Mouse (Mus musculus) heart, adult 8-10 months (tissue): ENCODE results near the gene Prkn. TPM values are rescaled to one million over a fixed set of nuclear protein-coding genes. Genes with fewer than 3 reads are reported as not detected.

Experiments used
- DNase-seq: peaks from one replicate; pipeline ENCODE4 v3.0.0; 2022; ENCODE audit warnings: low spot score
- total RNA-seq, 4 experiments: library from RNA; stranded (reverse); gene quantifications; 2 replicates each; pipeline ENCODE4 v1.2.4; 2022

The Prkn gene
- total RNA-seq, 4 experiments from 2014 or later: 12.6 to 16.3 (median 15.2) TPM

DNA sequence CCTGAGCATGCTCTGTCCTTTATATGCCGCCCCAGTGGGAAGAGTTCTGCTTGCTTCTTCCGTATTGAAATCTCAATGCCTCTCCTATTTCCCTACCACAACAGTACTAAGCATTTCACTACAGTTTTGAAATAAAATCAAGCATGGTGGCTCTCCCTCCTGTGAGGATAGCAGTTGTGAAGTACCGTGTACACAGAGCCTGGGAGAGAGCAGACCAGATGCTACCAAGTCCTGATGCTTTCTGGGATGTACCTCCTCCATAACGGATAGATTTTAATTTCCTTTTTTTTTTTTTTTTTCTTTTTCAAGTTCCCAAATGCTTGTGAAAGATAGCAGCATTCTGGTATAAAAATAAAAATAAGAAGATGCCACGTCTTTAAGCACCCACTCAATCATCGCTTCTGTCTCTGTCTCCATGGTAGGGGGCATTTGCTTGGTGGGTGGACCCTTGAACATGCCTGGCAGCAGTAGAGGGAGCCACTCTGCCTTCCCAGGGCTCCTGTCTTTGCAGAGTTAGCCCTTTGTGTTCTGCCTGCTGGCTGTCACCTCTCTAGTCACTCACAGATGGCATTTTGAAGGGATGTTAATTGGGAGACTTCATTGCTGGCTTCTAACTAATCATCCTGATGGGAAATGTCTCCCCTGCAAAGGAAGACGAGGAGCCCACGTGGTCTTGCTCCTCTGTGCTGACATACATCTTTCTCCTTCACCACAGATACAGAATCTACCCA lies 1070.6 kb downstream of the Prkn start:
- DNase-seq: no peak

DNA sequence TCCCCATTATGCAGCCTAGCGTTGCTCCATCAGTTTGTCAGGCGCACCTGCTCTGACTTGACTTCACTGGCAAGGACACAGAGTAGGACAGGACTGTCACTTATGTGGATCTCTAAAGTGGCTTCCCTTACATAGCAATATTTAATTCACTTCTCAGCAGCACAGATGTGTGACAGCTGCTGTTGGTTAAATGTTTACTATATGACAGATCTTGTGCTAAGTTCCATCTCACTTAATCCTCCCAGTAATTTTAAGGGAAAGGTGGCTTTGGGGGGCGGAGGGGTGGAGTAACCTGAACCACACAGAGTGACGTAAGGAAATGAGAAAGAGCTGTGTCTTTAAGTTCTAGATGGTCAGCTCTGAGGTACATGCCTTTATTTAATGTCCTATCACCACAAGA lies 1072.0 kb downstream of the Prkn start:
- no peak for DNase-seq

DNA sequence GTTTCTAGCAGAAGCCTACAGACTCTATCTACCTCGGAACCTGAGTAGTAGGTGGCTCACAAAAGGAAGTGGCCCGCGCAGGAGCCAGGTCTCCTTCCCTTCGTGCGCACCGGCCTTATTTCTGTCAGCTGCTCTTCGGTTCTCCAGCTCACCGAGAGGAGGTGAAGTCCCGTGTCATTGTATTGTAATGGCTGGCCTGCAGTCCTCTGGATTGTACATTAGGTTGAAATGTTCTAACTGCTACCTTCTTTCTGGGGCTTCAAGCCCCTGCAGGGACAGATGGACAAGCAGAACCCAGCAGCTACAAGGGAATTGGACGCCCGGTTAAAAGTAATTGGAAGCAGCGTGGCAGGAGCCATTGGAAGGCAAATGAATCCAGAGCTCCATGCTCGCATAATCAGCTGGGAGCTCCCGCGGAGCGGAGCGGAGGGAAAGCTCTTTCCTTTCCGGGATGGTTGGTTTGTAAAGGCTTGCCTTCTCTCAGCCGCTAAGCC lies 1072.7 kb downstream of the Prkn start:
- no peak for DNase-seq

DNA sequence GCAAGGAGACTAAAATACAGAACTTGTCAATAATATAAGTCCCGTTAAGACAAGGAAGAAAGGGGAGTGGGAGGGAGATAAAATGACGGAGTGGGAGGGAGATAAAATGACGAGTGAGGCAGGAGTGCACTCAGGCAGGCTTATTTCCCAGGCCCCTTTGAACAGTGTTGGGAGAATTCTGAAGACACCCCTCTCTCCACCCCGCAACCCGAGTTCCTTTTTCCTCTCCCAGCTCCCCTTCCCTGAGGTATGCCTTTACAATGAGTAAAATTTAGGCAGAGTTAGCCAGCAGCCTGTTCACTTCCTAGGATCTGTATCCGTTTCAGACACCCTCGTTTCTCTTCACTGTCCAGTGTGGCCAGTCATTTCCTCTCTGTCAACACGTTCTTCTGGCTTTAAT lies 1073.4 kb downstream of the Prkn start:
- no peak for DNase-seq

DNA sequence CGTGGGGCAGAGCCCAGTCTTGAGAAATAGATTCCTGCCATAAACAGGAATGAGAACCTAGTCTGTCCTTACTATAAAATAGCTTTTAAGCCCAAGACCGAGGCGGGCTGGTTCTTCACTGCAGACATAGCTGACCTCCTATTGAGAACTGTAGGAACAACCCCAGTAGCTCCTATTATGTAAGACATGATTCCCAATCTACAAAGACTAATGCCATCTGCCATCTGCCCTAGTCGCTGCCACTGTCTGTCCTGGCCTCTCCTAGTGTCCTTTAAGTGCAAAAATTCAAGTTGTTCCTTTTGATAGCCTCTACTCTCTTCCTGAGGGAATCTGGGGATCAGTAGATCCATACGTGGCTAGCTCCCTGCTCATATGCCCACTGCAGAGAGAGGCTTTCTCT lies 1074.3 kb downstream of the Prkn start:
- DNase-seq: no peak

DNA sequence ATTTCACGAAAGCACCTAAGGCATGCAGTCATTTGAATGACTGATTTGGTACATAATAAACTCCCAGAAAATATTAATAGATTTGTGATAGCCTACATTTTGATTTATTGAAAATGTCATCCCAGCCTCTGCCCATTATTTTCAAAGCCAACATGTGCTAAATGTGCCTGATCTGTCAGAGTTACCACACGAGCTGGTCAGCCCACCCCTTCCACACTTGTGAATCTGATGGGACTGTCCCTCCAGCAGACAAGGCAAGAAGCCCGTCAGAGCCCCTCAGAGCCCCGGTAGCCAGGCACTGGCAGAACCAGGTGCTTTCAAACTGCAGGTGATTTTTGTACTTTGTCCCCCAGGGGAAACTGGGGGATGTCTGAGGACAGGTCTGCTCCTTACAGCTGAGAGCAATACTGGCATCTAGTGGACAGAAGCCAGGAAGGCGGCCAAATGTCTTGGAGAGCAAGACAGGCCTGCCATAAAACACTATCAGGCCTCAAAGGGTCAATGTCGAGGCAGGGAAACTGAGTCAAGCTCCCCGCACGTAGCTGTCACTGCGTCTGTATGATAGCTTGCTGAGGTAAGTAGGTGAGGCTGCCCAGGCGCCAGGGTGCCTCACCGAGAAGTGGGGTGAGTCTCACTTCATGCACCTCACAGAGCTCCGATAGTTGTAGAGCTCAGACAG lies 1078.1 kb downstream of the Prkn start:
- no peak for DNase-seq

DNA sequence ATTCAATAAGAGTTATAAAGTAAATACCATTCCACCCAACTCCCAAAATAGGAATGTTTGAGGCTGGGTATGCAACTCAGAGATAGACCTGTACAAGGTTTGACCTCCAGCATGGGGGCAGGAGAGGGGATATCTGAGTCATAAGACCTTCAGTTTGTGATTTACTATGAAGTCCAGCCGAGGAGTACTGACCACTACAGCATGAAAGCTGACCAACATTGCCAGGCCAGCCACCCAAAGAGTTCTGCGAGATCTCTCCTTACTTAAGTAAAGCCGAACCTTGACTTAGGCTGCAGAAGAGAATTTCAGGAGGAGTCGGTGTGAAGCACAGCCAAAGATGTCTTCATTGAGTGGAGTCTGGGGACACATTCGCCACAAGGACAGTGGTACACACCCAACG lies 1079.4 kb downstream of the Prkn start:
- DNase-seq: no peak

DNA sequence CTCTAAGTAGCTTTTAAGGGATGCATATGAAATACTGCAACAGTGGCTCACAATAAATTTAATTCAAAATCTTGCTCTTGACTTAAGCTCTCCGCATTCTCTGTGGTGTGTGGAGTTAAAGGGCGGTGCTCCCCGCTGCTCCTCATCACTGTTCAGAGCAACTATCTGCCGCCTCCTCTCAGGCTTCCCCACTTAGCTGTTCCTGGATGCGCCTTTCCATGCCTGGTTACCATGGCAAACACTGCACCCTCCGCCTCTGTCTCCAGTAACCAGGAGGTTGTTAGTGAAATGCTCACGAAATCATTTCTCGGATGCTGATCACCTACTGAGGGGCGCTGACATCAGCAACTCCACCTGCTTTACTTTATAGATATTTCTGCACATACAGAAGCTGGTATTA lies 1080.8 kb downstream of the Prkn start:
- DNase-seq: no peak

DNA sequence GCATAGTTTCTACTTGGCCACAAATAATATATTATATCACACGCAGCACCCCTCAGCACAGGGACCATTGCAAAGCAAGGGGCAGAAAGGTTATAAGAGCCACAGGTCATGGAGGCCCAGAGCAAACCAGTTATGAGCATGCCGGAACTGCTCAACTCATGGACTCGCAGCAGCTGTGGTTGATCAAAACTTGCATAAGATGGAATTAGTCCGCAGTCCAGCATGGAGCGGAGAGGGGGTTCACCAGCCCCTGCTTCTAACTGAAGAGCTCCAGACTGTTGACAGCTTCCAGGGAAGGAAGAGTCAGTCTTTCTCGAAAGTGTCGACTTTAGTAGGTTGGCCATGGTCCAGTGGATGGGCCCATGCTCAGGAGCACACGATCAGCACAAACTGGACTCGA lies 1083.8 kb downstream of the Prkn start:
- DNase-seq: no peak

DNA sequence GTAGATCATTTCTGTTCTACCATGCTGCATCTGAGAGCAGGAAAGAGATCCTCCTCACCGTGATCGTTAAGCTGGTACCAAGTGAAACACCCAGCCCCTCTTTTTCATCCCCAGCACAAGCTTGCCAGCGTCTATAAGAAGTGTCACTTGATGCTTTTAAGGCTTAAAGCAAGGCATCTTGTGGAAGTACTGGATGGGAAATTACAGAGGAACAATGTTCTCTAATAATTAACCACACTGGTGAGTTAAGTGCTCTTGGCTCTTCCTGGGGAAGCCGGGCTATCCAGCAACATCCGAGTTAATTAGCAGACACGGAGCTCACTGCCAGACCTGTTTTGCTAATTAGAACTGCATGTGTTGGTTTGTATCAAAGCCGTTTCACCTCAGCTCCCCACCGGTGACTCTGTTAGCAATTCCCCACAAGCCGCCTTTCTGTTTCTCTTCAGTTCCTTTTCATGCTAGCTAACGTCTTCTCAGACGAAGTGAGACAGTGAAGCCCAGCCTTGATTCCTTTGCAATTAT lies 1086.7 kb downstream of the Prkn start:
- DNase-seq: no peak

DNA sequence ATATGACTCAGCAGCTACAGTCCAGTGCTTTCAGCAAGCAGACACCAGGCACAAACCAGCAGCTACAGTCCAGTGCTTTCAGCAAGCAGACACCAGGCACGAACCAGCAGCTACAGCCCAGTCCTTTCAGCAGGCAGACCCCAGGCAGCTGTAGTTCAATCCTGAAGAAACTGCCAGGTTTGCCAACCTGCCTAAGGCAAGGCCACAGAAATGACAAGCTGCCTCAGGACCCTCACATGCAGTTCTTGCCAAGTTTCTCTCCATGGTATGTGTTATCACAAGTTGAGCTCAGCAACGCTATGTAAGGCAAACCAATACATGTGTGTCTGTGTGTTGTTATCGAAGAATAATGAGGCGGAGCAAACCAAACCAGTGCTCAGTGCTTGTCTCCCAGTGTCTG lies 1091.5 kb downstream of the Prkn start:
- no peak for DNase-seq

DNA sequence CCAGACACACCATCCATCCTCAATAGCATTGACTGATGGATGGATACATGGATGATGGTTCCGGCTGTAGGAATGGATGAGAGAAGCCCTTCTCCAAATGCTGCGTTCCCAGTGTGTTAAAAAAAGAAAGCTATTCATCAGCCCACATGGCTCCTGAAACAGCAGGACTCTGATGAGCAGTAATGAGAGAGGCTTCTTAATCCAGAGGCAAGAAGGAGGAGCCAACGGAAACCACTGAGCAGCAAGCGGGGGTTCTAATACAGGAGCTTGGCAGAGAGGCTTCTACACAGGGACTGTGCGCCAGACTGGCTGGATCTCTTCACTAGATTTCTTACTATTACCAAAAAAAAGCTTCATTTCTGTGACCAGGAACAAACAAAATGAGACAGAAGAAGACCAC lies 1093.6 kb downstream of the Prkn start:
- DNase-seq: no peak

DNA sequence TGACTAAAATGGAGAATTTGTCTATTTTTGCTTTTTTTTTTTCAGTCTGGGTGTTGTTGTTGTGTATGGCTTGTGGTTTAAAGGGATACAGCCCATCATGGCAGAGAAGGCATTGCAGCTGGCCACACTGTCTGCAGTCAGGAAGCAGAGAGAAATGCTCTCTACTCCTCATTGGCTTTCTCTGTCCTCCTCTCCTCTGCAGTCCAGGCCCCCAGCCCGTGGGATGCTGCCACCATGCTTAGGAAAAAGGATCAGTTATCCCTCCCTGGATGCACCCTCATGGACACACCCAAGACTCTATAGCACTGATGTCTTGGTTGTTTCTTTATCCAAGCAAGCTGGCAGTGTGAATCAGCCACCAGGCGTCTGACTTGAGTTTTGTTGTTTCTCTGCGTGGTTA lies 1107.3 kb downstream of the Prkn start:
- no peak for DNase-seq

DNA sequence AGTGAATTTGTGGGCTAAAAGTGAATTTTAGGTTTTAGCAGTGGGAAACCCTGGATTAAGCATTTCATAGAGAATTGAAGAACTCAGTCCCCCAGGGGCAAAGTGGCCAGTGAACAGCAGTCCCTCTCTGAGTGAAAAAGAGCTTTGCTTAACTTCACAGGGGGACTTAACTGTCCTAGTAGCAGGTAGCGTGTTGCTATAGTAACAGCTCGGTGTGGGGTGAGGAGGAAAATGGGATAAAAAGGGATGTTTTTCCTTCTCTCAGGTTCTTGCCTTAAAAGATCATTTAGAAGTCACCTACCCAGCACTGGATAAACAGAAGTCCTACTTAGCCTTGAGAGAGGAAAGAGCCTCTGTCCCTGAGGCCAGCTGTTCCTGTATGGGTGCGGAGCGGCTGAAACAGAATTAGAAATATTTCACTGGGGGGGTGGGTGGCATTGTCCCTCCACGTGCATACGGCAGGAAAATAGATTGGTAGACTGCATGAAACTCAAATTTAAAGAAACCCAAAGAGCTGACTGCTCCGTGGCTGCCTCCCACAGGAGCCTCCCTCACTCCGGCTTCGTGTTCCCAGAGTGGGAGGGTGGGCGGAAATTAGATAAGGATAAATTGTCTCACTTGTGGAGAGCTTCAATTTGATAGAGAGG lies 1109.5 kb downstream of the Prkn start:
- no peak for DNase-seq

DNA sequence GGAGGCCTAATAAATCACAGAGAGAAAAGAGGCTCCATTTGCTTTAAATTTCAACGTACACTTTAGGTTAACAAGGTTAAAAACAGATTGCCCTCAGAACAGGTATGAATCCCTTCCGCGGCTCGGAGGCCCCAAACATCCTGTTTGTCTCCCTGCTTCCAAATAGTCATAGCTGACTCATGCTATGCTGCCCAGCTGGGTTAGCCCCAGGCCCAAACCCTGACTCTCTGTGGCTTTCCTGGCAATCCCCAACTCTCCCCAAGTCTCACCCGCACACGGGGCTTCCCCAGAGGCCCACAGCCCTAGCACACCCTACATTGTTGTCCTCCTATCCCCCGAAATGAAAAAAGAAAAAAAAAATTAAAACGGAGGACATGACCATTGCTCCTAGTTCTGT lies 1110.0 kb downstream of the Prkn start:
- DNase-seq: no peak

DNA sequence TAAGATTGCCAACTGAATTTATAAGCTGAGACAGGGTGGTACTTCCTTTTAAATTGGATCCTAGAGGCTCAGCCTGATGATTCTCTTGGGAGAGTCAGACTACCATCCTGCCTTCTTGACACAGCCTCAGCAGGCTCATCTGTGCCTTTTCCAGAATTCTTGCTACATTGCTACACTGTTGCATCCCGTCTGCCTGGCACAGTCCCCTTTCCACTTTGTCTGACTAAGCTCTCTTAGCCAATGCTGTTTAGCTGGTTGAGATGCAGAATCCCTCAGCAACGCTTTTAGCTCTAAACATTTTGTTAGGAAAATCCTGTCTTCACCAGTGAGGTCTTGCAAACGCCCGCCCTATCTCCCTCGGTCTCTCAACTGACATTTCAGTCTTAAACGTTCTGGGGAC lies 1115.1 kb downstream of the Prkn start:
- no peak for DNase-seq

DNA sequence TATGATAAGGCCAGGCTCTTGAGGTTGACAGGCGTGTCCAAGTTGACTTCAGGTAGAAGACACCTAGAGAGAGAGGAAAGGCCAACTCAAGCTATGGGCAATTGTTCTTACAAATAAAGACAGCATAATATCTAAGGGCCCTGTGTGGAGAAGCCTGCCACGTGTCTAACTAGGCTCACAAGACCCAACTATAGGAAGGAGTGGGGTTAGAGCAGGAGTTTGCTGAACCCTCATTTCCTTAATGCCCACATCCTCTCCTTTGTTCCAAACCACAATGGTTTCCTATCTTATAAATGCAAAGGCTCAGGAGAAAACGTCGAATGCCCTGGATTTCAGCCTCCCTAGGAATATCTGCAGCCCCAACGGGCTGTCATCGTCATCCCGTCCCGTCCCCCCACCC lies 1120.3 kb downstream of the Prkn start:
- DNase-seq: no peak

DNA sequence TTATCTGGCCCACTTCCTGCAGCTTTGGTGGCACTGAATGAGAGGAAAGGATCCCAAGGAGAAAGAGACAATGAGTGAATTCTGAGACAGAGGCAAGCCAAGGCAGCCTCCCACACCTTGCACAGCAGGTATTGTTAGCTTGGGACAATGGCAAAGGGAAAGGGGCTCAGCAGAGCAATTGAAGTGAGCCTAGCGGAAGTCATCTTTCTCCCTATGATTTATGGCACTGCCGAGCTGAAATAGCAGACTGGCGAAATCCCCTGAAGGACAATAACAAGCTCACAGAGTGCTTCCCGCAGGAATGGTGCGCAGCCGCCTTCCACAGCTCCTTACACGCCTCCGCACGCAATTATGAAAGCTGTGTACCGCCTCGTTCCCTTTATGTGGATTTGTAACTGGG lies 1122.6 kb downstream of the Prkn start:
- DNase-seq: no peak

DNA sequence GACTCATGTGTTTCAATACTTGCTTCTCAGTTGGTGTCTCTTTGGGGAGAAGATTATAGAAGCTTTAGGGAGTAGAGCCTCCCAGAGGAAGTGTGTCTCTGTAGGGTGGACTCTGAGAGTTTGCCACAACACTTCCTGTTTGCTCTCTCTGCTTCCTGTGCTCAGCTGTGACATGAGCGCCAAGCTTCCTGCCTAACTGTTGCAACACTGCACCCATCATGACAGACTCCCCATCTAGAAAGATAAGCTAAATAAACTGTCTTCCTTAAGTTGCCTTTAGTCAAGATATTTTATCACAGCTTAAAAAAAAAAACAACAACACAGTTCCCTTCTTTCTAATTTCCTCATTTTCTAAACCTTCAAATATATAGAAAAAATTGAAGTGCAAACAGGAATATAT lies 1130.0 kb downstream of the Prkn start:
- no peak for DNase-seq

DNA sequence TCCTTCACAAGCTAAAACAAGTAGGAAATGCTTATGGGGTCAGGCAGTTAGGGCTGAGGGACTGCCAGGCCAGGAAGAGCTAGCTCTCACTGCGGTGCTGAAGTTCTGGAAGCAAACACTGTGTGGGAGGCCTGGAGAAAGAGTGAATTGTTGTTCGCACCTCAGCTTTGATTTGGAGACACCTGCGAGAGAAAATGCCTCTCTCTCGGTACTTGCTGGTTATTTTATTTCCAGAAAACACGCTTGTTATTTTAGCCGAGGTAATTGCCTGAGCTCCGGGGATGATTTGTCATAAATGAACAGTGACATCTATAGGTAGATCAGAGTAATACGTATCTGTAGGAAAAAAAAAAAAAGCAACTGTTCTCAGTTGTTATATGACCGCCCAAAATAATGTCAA lies 1132.4 kb downstream of the Prkn start:
- DNase-seq: no peak

DNA sequence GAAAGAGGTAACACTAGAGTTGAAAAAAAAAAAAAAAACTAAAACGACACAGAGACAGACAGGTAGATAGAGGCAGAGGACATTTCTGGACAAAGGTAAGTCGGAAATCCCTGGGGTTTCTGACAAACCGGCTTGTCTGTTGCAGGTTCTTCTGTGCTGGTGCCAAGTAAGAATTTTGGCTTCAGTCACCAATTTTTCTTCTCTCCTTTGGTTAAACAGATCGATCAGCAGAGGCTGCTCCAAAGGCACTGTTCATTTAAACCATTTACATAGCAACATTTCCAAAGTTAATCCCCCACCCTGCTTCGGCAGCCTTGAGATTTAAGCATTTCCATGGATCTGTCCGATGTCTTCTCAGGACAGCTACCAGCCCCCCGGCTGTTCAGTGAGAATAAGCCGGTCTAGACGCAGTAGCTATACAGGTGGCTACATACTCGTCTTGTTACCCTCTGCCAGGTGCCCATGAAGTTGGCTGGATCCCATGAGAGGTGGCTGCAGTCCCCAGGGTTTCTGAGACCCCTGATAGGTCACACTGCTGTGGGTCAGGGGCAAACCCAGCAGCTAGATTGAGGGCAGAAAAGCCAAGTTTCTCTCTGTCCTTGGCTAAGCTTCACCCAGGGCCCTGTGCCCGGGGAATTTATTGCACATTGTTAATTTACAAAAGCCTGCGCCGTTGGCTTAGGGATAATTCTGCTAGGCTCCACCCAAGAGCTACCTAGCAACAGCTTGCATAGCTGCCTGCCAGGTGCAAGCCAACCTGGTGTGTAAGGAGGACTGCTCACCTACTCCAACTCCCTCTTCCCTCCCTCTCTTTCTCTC lies 1133.0 kb downstream of the Prkn start:
- DNase-seq: no peak

DNA sequence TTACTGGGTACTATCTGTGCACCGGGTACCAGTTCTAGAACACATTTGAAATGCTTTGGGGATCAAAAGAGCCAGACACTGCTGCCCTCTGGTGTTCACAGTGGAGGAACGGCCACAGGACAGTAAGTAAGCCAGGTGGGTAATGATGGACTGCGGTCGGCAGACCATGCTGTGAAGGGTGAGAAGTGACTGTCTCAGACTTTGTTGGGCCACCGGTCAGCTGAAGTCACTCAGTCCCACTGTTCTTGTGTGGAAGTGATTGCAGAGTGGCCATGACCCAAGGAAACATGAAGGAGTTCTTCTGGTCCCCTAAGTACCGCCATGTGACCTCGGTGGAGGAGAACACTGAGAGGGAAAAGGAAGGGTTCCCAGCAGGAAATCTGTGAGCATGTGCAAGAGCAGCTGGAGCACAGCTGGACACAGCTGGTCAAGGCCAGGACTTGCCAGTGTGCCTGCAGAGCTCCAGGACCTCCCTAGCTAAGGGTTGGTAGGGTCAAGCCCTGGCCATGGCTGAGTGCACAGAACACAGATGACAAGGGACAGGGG lies 1135.0 kb downstream of the Prkn start:
- DNase-seq: peak; percentile 63
